20 mouse cellular contexts compared by ENCODE assay signal in the genomic region with DNA sequence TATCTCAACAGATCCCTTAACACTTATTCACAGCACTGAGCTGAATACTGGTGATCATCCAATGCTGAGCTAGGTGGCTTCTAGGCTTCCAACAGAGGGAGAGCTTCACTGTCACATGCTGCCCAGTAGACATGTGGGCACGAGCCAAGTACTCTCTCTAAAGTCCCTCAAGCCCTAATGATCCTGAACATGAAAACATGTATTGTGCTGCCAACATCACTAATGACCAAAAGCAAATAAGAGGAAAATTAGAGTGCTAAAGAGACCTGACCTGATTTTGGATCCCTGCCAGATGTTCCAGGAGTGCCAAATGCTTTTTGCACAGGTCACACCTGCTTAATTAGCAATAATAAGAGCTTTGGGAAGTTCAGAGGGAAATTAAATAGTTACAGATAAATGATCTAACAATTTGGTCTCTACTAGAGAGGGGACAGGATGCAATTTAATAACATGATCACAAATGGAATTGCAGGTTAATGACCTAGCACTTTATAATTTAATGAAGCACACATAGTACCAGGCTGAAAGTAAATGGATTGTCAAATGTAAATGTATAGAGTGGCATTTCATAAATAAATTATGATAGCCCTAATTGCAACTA.
A peak's percentile ranks its signal among the peaks of the same experiment; 100 is the strongest.
DNase-seq lines count a peak whose midpoint lies in the region; ATAC-seq and TF ChIP-seq lines count a peak whose summit lies in the region.
"Had no signal": no experiment of that assay in that cellular context is flagged by ENCODE, and none has a peak within 500 bp of the region (broad histone marks: within the 10 kb centered on the region; RNA-seq: fewer than 3 reads in every experiment).

No protein-coding gene starts in this region.

- no peaks in the 10 kb centered on the region for H3K27me3 ChIP-seq in embryonic facial prominence, embryonic 14.5 days (replicated peaks; ENCODE audit: control insufficient read depth, insufficient read depth, low read length)
- H3K27me3 ChIP-seq in embryonic facial prominence, embryonic 10.5 days (replicated peaks; ENCODE audit: low read depth, poor library complexity, severe bottlenecking) = no peaks in the 10 kb centered on the region
- H3K27me3 ChIP-seq in midbrain, embryonic 14.5 days (ENCODE audit: control insufficient read depth, insufficient read depth, low read length) = no peaks in the 10 kb centered on the region
- no peaks in the 10 kb centered on the region for H3K27me3 ChIP-seq in midbrain, embryonic 16.5 days (ENCODE audit: control insufficient read depth, insufficient read depth, low read depth, low read length)
- no peaks in the 10 kb centered on the region for H3K27me3 ChIP-seq in forebrain, postnatal 0 days (ENCODE audit: insufficient read depth, low read length)
- H3K27me3 ChIP-seq: embryonic facial prominence, embryonic 13.5 days; intestine, embryonic 15.5 days; megakaryocyte, embryonic 14.5 days; stomach, embryonic 15.5 days had no signal

- H3K27ac ChIP-seq in embryonic facial prominence, embryonic 14.5 days (replicated peaks; ENCODE audit: low read depth, low read length) = no peak overlapping the region
- H3K27ac ChIP-seq in embryonic facial prominence, embryonic 10.5 days (replicated peaks) = no peak overlapping the region
- H3K27ac ChIP-seq in midbrain, embryonic 14.5 days (replicated peaks; ENCODE audit: low read depth, low read length) = no peak overlapping the region
- no peak overlapping the region for H3K27ac ChIP-seq in midbrain, embryonic 16.5 days (ENCODE audit: low read length)
- no peak overlapping the region for H3K27ac ChIP-seq in forebrain, postnatal 0 days (ENCODE audit: low read depth, low read length)
- H3K27ac ChIP-seq: embryonic facial prominence, embryonic 13.5 days; heart, embryonic 10.5 days; intestine, embryonic 15.5 days; liver, embryonic 14.5 days; stomach, embryonic 15.5 days had no signal

- no peak overlapping the region for H3K4me2 ChIP-seq in embryonic facial prominence, embryonic 14.5 days (ENCODE audit: low read depth, low read length)
- H3K4me2 ChIP-seq in midbrain, embryonic 14.5 days (ENCODE audit: low read length) = no peak overlapping the region
- no peak overlapping the region for H3K4me2 ChIP-seq in midbrain, embryonic 16.5 days (ENCODE audit: low read length)
- H3K4me2 ChIP-seq in forebrain, postnatal 0 days (ENCODE audit: low read depth) = no peak overlapping the region
- H3K4me2 ChIP-seq: embryonic facial prominence, embryonic 13.5 days; intestine, embryonic 15.5 days; stomach, embryonic 15.5 days had no signal

- no peaks in the 10 kb centered on the region for H3K36me3 ChIP-seq in embryonic facial prominence, embryonic 14.5 days (ENCODE audit: control insufficient read depth, insufficient read depth, low read length)
- no peaks in the 10 kb centered on the region for H3K36me3 ChIP-seq in embryonic facial prominence, embryonic 10.5 days (replicated peaks)
- no peaks in the 10 kb centered on the region for H3K36me3 ChIP-seq in midbrain, embryonic 14.5 days (ENCODE audit: control insufficient read depth, insufficient read depth, low read length)
- no peaks in the 10 kb centered on the region for H3K36me3 ChIP-seq in midbrain, embryonic 16.5 days (ENCODE audit: control insufficient read depth, insufficient read depth, low read length)
- no peaks in the 10 kb centered on the region for H3K36me3 ChIP-seq in forebrain, postnatal 0 days (ENCODE audit: insufficient read depth)
- H3K36me3 ChIP-seq: embryonic facial prominence, embryonic 13.5 days; heart, embryonic 10.5 days; intestine, embryonic 15.5 days; stomach, embryonic 15.5 days had no signal

- no peak for TF ChIP-seq CTCF in forebrain, postnatal 0 days (IDR thresholded peaks at IDR 0.05; ENCODE audit: low read depth)

- ATAC-seq in embryonic facial prominence, embryonic 14.5 days (ENCODE audit: low read depth) = 0 out of 2 replicates have a peak, but pooled peaks have one; percentile 37
- no peak for ATAC-seq in midbrain, embryonic 14.5 days (ENCODE audit: low FRiP score, low TSS enrichment)
- no peak for ATAC-seq in midbrain, embryonic 16.5 days
- ATAC-seq in forebrain, postnatal 0 days = no peak; the same call in 1 of the 2 replicates
- ATAC-seq: intestine, embryonic 15.5 days; lung, postnatal 0 days; Patski had no signal

- H3K4me1 ChIP-seq in embryonic facial prominence, embryonic 14.5 days (ENCODE audit: control insufficient read depth, insufficient read depth, low read length) = no peaks in the 10 kb centered on the region
- H3K4me1 ChIP-seq in embryonic facial prominence, embryonic 10.5 days = no peaks in the 10 kb centered on the region
- H3K4me1 ChIP-seq in midbrain, embryonic 14.5 days (ENCODE audit: control insufficient read depth, insufficient read depth, low read length) = no peaks in the 10 kb centered on the region
- H3K4me1 ChIP-seq in midbrain, embryonic 16.5 days (ENCODE audit: control insufficient read depth, insufficient read depth, low read length) = no peaks in the 10 kb centered on the region
- no peaks in the 10 kb centered on the region for H3K4me1 ChIP-seq in forebrain, postnatal 0 days (ENCODE audit: insufficient read depth)
- H3K4me1 ChIP-seq: embryonic facial prominence, embryonic 13.5 days; heart, embryonic 10.5 days; intestine, embryonic 15.5 days; megakaryocyte, embryonic 14.5 days; stomach, embryonic 15.5 days had no signal

- peak; percentile 15 for DNase-seq in embryonic facial prominence, embryonic 14.5 days (ENCODE audit: low spot score)
- DNase-seq in embryonic facial prominence, embryonic 10.5 days (ENCODE audit: low spot score) = no peak
- DNase-seq in midbrain, embryonic 14.5 days = peak; percentile 15
- peak; percentile 25 for DNase-seq in forebrain, postnatal 0 days
- DNase-seq in retina, postnatal 7 days (ENCODE audit: low read depth, low spot score) = peak; percentile 5
- no peak for DNase-seq in ovary, adult 18-20 months (ENCODE audit: low spot score)
- DNase-seq in layer of hippocampus, adult 18-20 months (ENCODE audit: low spot score in 2 of 2) = no peak
- DNase-seq: gastrocnemius, postnatal 14 days; kidney, postnatal 10 days; thymus, postnatal 14 days had no signal

- 23% methylated on average over 1 of the region's 1 CpGs for WGBS in embryonic facial prominence, embryonic 14.5 days
- WGBS in embryonic facial prominence, embryonic 10.5 days = 63% methylated on average over 1 of the region's 1 CpGs
- WGBS in midbrain, embryonic 14.5 days = 38% methylated on average over 1 of the region's 1 CpGs
- 35% methylated on average over 1 of the region's 1 CpGs for WGBS in midbrain, embryonic 16.5 days
- 6% methylated on average over 1 of the region's 1 CpGs for WGBS in forebrain, postnatal 0 days

- no peak overlapping the region for H3K4me3 ChIP-seq in embryonic facial prominence, embryonic 14.5 days (ENCODE audit: low read depth, low read length)
- H3K4me3 ChIP-seq in embryonic facial prominence, embryonic 10.5 days = no peak overlapping the region
- H3K4me3 ChIP-seq in midbrain, embryonic 14.5 days (replicated peaks; ENCODE audit: low read depth, low read length) = no peak overlapping the region
- no peak overlapping the region for H3K4me3 ChIP-seq in midbrain, embryonic 16.5 days (ENCODE audit: low read depth, low read length)
- no peak overlapping the region for H3K4me3 ChIP-seq in forebrain, postnatal 0 days (ENCODE audit: low read depth, low read length)
- H3K4me3 ChIP-seq: embryonic facial prominence, embryonic 13.5 days; heart, embryonic 10.5 days; intestine, embryonic 15.5 days; megakaryocyte, embryonic 14.5 days; myocyte; stomach, embryonic 15.5 days had no signal

- no peak overlapping the region for H3K9ac ChIP-seq in embryonic facial prominence, embryonic 14.5 days (ENCODE audit: low read depth, low read length)
- H3K9ac ChIP-seq in midbrain, embryonic 14.5 days (replicated peaks; ENCODE audit: low read length) = no peak overlapping the region
- no peak overlapping the region for H3K9ac ChIP-seq in midbrain, embryonic 16.5 days (ENCODE audit: low read depth, low read length)
- H3K9ac ChIP-seq in forebrain, postnatal 0 days = no peak overlapping the region
- H3K9ac ChIP-seq: embryonic facial prominence, embryonic 13.5 days; intestine, embryonic 15.5 days; liver, embryonic 14.5 days; stomach, embryonic 15.5 days had no signal

- no peaks in the 10 kb centered on the region for H3K9me3 ChIP-seq in embryonic facial prominence, embryonic 14.5 days (ENCODE audit: control insufficient read depth, low read length)
- H3K9me3 ChIP-seq in embryonic facial prominence, embryonic 10.5 days = no peaks in the 10 kb centered on the region
- H3K9me3 ChIP-seq in midbrain, embryonic 14.5 days (ENCODE audit: control insufficient read depth, low read length) = no peaks in the 10 kb centered on the region; the same call in 1 of the 2 replicates
- H3K9me3 ChIP-seq in midbrain, embryonic 16.5 days (replicated peaks; ENCODE audit: control insufficient read depth, low read length, poor library complexity, severe bottlenecking) = 0 out of 2 replicates have a peak, but pooled peaks cover 3% of the 10 kb centered on the region
- H3K9me3 ChIP-seq in forebrain, postnatal 0 days (ENCODE audit: low read length) = no peaks in the 10 kb centered on the region
- H3K9me3 ChIP-seq: embryonic facial prominence, embryonic 13.5 days; heart, embryonic 10.5 days; intestine, embryonic 15.5 days; stomach, embryonic 15.5 days had no signal

Comparison
In these comparisons a context has a peak if more than half of its experiments do, and no peak if none do; other contexts are left out.
1. DNase-seq: peak in embryonic facial prominence, embryonic 14.5 days (single experiment), midbrain, embryonic 14.5 days (single experiment), forebrain, postnatal 0 days (single experiment) and retina, postnatal 7 days (single experiment); none in embryonic facial prominence, embryonic 10.5 days (single experiment), ovary, adult 18-20 months (single experiment) and layer of hippocampus, adult 18-20 months (0 of 2).